14 mouse cellular contexts compared by ENCODE assay signal in genomic region chr7:29397486-29397885, GRCm38 (mm10).
DNase-seq lines count a peak whose midpoint lies in the region; ATAC-seq lines count a peak whose summit lies in the region.
"Had no signal": no experiment of that assay in that cellular context is flagged by ENCODE, and none has a peak within 500 bp of the region (broad histone marks: within the 10 kb centered on the region; RNA-seq: fewer than 3 reads in every experiment).

No protein-coding gene starts in this region.

- peaks cover 34% of the 10 kb centered on the region for H3K36me3 ChIP-seq in forebrain, embryonic 14.5 days (ENCODE audit: control insufficient read depth, insufficient read depth, low read length)
- H3K36me3 ChIP-seq in forebrain, embryonic 12.5 days (replicated peaks), result peaks cover 45% of the 10 kb centered on the region

- peak; percentile 19 for DNase-seq in forebrain, embryonic 14.5 days (ENCODE audit: low spot score)
- DNase-seq in heart, postnatal 4 days, result peak; percentile 39
- DNase-seq in heart, postnatal 36 days, result no peak
- peak; percentile 82 for DNase-seq in Muller cell, postnatal 12 days (ENCODE audit: inconsistent ontology term)
- DNase-seq in cerebellum, postnatal 25 days, result peak; percentile 62 to 64
- no peak for DNase-seq in kidney, postnatal 4 days
- no peak for DNase-seq in right cerebral cortex, adult 18-20 months
- DNase-seq: embryo, embryonic 11 days; gastrocnemius, postnatal 36 days; kidney, postnatal 14 days; thymus, postnatal 4 days had no signal

- intact Hi-C loops in heart, postnatal 36 days (cut with DNase I), result no loop called here

- no peak for ATAC-seq in forebrain, embryonic 14.5 days
- no peak for ATAC-seq in forebrain, embryonic 12.5 days (ENCODE audit: low FRiP score)
- ATAC-seq: inflammation-experienced regulatory T-cells, adult 6 months had no signal

- no peak overlapping the region for H3K27ac ChIP-seq in forebrain, embryonic 14.5 days (ENCODE audit: low read depth, low read length)
- H3K27ac ChIP-seq in forebrain, embryonic 12.5 days, result no peak overlapping the region
- H3K27ac ChIP-seq: limb, embryonic 12.5 days had no signal

- H3K4me1 ChIP-seq in forebrain, embryonic 14.5 days (ENCODE audit: control insufficient read depth, insufficient read depth, low read length), result no peaks in the 10 kb centered on the region
- no peaks in the 10 kb centered on the region for H3K4me1 ChIP-seq in forebrain, embryonic 12.5 days
- H3K4me1 ChIP-seq: limb, embryonic 12.5 days had no signal

- no peaks in the 10 kb centered on the region for H3K27me3 ChIP-seq in forebrain, embryonic 14.5 days (replicated peaks; ENCODE audit: control insufficient read depth, insufficient read depth, low read length)
- no peaks in the 10 kb centered on the region for H3K27me3 ChIP-seq in forebrain, embryonic 12.5 days
- H3K27me3 ChIP-seq: limb, embryonic 12.5 days had no signal

- no peak overlapping the region for H3K4me3 ChIP-seq in forebrain, embryonic 14.5 days (ENCODE audit: low read depth, low read length)
- H3K4me3 ChIP-seq in forebrain, embryonic 12.5 days (replicated peaks), result no peak overlapping the region
- H3K4me3 ChIP-seq: limb, embryonic 12.5 days had no signal

- no peaks in the 10 kb centered on the region for H3K9me3 ChIP-seq in forebrain, embryonic 14.5 days (replicated peaks; ENCODE audit: control insufficient read depth, low read length)
- no peaks in the 10 kb centered on the region for H3K9me3 ChIP-seq in forebrain, embryonic 12.5 days
- H3K9me3 ChIP-seq: limb, embryonic 12.5 days had no signal

- H3K4me2 ChIP-seq in forebrain, embryonic 14.5 days (ENCODE audit: low read length), result no peak overlapping the region
- no peak overlapping the region for H3K4me2 ChIP-seq in forebrain, embryonic 12.5 days
- H3K4me2 ChIP-seq: limb, embryonic 12.5 days had no signal

- 67% methylated on average over 3 of the region's 3 CpGs for WGBS in forebrain, embryonic 14.5 days
- WGBS in forebrain, embryonic 12.5 days, result 84% methylated on average over 3 of the region's 3 CpGs

- no peak overlapping the region for H3K9ac ChIP-seq in forebrain, embryonic 14.5 days (ENCODE audit: low read length)
- H3K9ac ChIP-seq in forebrain, embryonic 12.5 days, result no peak overlapping the region
- H3K9ac ChIP-seq: limb, embryonic 12.5 days had no signal

Comparison
In these comparisons a context has a peak if more than half of its experiments do, and no peak if none do; other contexts are left out.
1. DNase-seq: peak in forebrain, embryonic 14.5 days (single experiment), heart, postnatal 4 days (single experiment), Muller cell, postnatal 12 days (single experiment) and cerebellum, postnatal 25 days (2 of 2); none in heart, postnatal 36 days (0 of 2), kidney, postnatal 4 days (0 of 2) and right cerebral cortex, adult 18-20 months (single experiment).